Mouse (Mus musculus): ENCODE measurements at regions not wholly inside any gene's neighbourhood (a gene's known extent, or its start where the extent isn't known, plus 50 kb on each side); places are given as distances from the start of the nearest gene placed in this dataset.

- TF ChIP-seq CTCF (IDR thresholded peaks at IDR 0.05; ENCODE audit: extremely low read depth, insufficient read depth, insufficient read length, insufficient replicate concordance) (no peak), POLR2A (IDR thresholded peaks at IDR 0.05; ENCODE audit: low read depth, low read length) (no peak)
Observed at GRCm38 (mm10) chr5:132850770-132851169, 307.6 kb upstream of the Auts2 start.
